Mouse (Mus musculus) embryo, embryonic 10 days (tissue): ENCODE measurements around the gene Fgf8.

Experiments used
- DNase-seq: peaks from one replicate; pipeline ENCODE4 v3.0.0-alpha.2; 2015; ENCODE audit warnings: low spot score

Gene Fgf8

DNA sequence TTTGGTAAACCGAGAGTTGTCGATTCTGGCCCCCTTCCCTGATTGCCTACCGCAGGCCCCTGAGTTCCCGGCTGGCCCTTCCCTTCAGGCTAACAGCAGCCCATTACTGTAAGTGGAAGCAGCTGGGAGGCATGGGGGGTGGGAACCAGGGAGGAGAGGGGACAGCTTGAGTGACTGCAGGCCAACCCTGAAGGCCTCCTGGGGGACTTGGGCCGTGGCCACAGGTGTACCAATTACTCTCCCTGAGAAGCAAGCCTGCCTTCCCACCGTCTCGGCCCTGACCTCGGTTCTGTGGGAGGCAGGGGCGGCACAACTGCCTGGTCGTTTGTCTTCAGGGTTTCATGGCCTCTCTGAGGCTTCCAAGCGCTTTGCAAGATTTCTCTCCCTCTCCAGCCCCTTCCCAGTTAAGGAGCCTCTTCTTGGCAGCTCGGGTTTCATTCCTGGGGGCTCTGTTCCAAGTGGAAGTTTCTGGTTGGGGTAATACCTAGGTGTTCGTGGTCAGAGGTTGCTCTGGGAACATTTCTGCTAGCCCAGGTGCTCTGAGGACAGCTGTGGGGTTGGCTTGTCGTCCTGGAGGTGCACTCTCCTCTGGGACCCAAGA is 16.9 kb downstream of the Fgf8 start:
- peak; percentile 38 for DNase-seq

DNA sequence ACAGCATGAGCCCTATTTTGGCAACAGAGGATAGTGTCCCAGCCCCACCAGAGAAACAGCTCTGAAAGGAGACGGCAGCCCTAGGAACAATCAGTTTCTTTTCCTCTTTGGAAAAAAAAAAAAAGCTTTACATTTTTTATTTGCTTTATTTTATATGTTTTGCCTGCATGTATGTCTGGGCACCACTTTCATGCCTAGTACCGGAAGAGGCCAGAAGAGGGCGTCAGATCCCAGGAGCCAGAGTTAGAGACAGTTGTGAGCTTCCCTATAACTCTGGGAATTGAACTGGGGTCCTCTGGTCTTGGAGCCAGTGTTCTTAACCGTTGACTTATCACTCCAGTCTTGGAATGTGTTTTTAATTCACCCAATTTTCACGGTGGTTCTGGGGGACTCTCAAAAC is 20.5 kb downstream of the Fgf8 start:
- DNase-seq: peak; percentile 4

DNA sequence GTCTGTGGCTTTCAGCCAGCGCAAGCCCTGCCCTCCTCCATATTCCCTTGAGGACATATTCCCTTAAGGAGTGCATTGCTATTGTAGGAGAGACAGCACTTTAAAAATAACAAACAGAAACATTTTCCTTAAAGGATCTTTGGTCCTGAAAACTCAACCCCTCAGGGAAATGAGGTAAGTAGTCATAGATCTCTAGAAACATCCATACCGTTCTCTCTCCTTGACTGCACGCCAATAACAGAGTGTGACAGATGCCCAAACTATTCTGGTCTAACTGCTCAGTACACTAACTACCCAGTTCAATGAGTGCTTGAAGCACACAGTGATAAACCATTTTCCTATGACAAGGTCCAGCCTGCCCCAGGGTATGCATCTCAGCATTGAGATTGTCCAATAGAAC is 24.4 kb downstream of the Fgf8 start:
- DNase-seq: no peak

DNA sequence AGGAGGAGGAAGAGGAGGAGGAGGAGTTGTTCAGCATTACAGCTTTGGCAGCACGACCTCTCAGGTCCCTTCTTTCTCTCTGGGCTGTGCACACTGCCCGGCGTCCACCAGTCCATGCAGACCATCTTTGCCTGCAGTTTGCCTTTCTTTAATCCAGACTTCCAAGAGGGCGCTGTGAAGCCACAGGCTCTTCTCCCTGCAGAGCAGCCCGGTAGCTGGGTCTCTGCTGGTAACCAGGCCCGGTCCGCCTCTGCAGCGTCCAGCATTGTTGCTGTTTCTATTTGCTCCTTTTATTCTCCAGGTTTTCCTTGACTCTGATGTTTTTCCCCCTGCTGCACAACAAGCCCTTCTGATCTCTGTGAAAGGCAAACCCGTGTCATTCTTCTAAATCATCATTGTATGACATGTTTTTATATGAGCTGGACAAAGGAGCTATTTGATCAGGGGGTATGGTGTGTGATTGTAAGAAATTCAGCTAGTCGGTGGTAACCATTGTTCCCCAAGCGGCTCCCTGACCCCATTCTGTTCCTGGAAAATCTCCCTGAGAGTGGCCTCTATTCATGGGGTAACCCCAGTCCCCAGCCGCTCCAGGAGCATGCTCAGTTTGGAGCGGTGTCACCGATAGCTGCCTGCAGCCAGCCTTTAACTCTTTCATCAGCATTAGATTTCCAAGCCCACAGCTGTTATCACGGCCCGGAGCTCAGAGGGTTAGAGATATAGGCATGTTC is 25.1 kb downstream of the Fgf8 start:
- peak; percentile 80 for DNase-seq

DNA sequence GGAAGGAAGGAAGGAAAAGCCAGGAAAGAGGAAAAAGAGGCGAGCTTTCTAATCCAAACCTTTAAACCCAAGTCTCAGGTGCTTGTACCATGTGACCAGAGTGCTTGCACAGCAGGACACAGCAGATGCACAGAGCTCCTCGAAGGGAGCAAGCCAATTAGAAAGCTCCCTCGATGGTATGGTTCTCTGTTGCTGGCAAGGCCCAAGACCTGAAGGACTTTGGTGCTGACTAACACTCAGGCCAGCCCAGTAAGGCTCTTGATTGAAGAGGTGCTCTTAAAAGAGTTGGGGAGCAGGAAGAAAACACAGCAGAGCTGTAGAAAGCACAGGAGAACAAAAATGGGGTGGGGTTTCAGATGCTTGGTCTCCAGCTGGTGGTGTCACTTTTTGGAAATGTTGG is 34.0 kb downstream of the Fgf8 start:
- no peak for DNase-seq

DNA sequence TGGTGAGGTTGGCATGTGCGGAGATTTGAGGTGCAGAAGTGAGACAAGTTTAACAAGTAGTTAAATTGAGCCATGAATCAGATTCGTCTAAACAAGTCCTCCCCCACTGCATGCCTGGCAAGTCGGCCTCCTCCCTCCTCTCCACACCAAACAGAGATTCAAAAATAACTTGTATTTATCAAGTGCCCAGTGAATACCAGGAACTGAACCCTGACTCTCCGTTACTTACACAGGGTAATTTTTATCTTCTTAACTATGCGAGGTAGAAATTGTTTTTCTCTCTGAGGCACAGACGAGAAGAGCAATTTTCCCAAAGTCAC is 46.5 kb downstream of the Fgf8 start:
- no peak for DNase-seq

DNA sequence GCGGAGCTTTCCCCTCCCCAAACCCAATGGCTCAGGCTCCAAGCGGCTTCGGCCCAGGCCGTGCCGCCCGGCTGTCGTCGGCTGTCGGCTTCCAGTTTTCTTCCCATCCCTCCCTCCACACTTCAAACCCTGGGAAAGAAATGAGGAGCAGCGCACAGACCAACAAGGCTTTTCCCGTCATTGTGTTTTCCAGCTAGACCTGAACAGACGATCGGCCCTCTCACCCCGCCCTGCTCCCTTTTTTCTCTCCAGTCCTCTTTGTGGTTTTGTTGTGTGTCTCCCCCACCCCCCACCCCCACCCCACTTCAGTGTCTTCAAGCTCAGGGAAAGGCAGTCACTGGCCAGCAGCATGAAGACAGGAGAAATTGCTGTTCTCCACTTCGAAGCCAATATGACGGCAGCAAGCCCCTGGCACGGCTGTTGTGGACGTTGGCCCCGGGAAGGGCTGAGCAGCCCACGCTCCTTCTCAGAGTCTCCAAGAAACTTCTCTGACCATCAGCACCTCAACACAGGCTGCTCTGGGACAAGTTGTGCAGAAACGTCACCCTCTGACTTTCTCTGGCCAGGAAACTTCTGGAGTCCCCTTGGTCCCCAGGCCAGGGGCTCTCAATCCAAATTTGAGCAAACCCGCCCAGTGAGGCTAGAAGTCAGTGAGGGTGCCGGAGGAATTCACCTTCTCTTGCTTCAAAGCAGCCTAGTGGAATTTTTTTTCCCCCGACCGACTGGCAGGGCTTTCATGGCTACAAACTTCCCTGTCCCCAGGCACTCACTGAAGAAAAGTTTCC is 47.0 kb downstream of the Fgf8 start:
- DNase-seq: peak; percentile 49

DNA sequence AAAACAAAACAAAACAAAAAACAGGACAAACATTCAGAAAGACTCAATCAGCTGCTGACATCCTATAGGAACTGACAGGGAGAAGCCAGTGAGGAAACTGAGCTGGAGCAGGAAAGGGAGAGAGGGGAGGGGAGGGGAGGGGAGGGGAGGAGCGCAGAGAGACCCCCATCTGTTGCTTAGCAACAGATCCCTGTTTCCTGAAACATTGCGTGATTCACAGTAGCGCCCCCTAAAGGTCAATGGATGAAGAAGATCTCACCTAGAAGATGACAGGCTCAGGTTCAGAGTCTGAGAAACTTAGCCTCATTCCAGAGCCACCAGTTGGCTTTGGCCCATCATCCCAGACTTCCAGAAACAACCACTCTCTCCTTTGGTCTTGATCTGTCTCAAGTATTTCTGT is 48.7 kb downstream of the Fgf8 start:
- DNase-seq: peak; percentile 61

DNA sequence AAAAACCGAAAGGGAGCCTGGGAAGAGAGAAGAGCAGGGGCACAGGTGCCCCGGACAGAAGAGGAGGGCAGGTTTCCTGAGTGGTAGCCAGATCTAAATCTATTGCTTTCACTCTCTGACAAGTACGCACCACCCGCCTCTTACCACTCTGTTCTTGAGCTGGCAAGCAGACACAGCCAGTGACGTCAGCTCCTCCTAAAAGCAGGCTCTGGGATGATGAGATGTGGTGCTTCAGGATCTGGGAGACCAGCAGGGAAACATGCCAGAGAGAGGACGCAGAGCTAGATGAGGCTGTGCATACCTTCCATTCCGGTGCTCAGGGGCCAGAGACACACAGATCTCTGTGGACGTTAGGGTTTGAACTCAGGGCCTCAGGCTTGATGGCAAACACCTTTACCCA is 50.5 kb downstream of the Fgf8 start:
- no peak for DNase-seq

DNA sequence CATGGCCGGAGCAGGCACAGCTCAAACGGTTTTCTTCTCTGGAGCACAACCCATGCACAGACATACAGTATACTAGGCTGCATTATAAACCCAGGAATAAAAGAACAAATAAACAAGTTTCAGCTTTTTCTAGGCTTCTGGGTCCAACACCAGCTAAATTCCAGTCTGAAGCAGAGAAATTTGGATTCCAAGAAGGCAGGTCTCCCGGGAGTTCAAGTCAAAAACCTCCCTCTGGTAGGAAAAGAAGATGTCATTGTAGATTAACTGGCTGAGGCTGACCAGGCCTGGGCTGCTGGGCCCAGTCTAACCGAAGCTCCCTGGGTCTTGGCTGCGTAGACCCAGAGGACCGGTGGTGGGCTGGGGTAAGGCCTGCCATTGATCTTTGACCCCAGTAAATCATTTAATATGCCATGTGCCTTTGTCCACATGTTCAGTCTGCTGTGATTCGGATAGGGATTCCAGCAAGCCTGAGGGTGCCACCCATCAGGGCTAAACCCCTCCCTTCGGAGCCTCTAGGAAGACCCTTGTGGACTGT is 51.6 kb downstream of the Fgf8 start:
- peak; percentile 65 for DNase-seq

DNA sequence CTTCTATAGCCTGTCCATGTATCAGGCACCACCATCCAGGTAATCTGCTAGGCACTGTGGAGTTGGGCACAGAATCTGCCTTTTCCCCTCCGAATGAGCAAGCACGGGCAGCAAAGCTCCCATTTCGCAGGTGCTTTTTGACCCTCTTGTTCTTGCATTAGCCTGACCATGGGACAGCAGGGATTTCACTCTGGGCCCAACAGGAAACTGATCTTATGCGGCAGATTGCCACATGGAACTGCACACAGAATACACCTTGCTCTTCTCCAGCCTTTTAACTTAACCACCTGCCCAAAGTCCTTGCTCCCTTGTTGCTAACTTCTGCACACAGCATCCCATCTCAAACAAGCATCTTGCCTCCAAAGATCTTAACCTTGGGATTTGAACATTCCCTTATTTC is 55.7 kb downstream of the Fgf8 start:
- no peak for DNase-seq
